Mouse (Mus musculus): ENCODE measurements at regions not wholly inside any gene's neighbourhood (a gene's known extent, or its start where the extent isn't known, plus 50 kb on each side); places are given as distances from the start of the nearest gene placed in this dataset.

DNA sequence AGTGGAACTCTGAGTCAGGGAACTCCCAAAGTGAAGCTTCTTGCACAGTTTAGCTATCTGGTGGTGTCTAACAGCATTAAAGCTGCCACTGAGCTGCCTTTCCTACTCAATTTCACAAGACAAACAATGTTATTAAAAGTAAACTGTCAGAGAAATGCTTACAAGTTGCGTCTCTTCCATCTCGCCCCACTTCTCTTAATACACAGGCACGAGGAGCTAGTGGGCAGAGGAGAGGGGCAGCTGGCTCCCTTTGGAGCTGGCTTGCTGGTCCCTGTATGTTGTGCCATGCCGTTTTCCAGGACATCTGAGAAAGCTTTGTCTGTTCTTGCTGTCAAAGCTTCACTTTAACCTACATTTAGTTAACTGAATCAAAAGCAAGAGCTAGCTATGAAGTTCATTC is 185.8 kb upstream of the Gypa start:
- no peak for TF ChIP-seq EP300 (IDR thresholded peaks at IDR 0.05; ENCODE audit: low read depth)
- no peak for TF ChIP-seq CTCF (IDR thresholded peaks at IDR 0.05; ENCODE audit: low read depth)

Measured in heart, postnatal 0 days (tissue).